Mouse (Mus musculus) stomach, embryonic 14.5 days (tissue): Measurements from ENCODE around the gene 1700056E22Rik. TPM values are rescaled to one million over a fixed set of nuclear protein-coding genes. Genes with fewer than 3 reads are reported as not detected.

Source experiments
- ATAC-seq: fragments of 200-750 bp; cut with Nextera tagmentation; 2 replicates; pipeline ENCODE4 v1.8.0; 2017; ENCODE audit warnings: low read depth, moderate TSS enrichment; ENCODE audit not compliant: insufficient number of reproducible peaks, insufficient read depth, low FRiP score
- H3K27ac ChIP-seq: fragments of 300-500 bp; sonication (generic); 2 replicates; pipeline ENCODE4 v1.5.1; 2014; ENCODE audit warnings: mild to moderate bottlenecking, low read length, moderate library complexity, mixed read lengths
- H3K27me3 ChIP-seq: fragments of 300-500 bp; sonication (generic); 2 replicates; pipeline ENCODE4 v1.6.1; 2014; ENCODE audit warnings: low read length, control low read depth, mixed read lengths; ENCODE audit not compliant: control insufficient read depth, insufficient read depth
- H3K36me3 ChIP-seq: fragments of 300-500 bp; sonication (generic); 2 replicates; pipeline ENCODE4 v1.6.1; 2014; ENCODE audit warnings: mild to moderate bottlenecking, control low read depth, low read length, moderate library complexity, mixed read lengths; ENCODE audit not compliant: control insufficient read depth, insufficient read depth
- H3K4me1 ChIP-seq: fragments of 300-500 bp; sonication (generic); 2 replicates; pipeline ENCODE4 v1.6.1; 2014; ENCODE audit warnings: low read length, control low read depth, mixed read lengths; ENCODE audit not compliant: control insufficient read depth, insufficient read depth
- H3K4me2 ChIP-seq: fragments of 300-500 bp; sonication (generic); replicated peaks from 2 replicates; pipeline ENCODE4 v1.6.1; 2014; ENCODE audit warnings: low read depth, low read length, control low read depth
- H3K4me3 ChIP-seq: fragments of 300-500 bp; sonication (generic); 2 replicates; pipeline ENCODE4 v1.5.1; 2014; ENCODE audit warnings: low read depth, low read length, control low read depth
- H3K9ac ChIP-seq: fragments of 300-500 bp; sonication (generic); replicated peaks from 2 replicates; pipeline ENCODE4 v1.6.1; 2014; ENCODE audit warnings: low read depth, mild to moderate bottlenecking, control low read depth, low read length, moderate library complexity, mixed read lengths
- H3K9me3 ChIP-seq: fragments of 300-500 bp; sonication (generic); 2 replicates; pipeline ENCODE4 v1.6.1; 2016; ENCODE audit warnings: low read depth, low read length, control low read depth; ENCODE audit not compliant: control insufficient read depth
- WGBS: fragments of 180-500 bp; shearing (Covaris S2); extraction: QIAGEN DNeasy Blood & Tissue Kit; methylation state at CpG from one replicate; pipeline ENCODE4 v1.1.7; 2014; 5-methylcytosine and 5-hydroxymethylcytosine counted together
- polyA plus RNA-seq: library from polyadenylated mRNA; unstranded; fragments of >200 nt; fragmentation: Nextera tagmentation; extraction: Ambion mirVana; gene quantifications from 2 replicates; pipeline ENCODE4 v1.2.1, GENCODE M21; 2014

Gene 1700056E22Rik
- polyA plus RNA-seq, 1 experiment from 2014 or later = 0.61 TPM

- H3K9me3 ChIP-seq = no peaks in the 10 kb centered on the region
- no peak overlapping the region for H3K4me3 ChIP-seq
- H3K27me3 ChIP-seq = no peaks in the 10 kb centered on the region
- ATAC-seq = no peak
- no peaks in the 10 kb centered on the region for H3K4me1 ChIP-seq
- H3K36me3 ChIP-seq = no peaks in the 10 kb centered on the region
- no peak overlapping the region for H3K9ac ChIP-seq
- H3K4me2 ChIP-seq = no peak overlapping the region
- no peak overlapping the region for H3K27ac ChIP-seq
Measured at GRCm38 (mm10) chr1:184006086-184006485, 28.0 kb downstream of the 1700056E22Rik start.

- no peak overlapping the region for H3K9ac ChIP-seq
- H3K36me3 ChIP-seq = no peaks in the 10 kb centered on the region
- H3K4me3 ChIP-seq = no peak overlapping the region
- H3K27ac ChIP-seq = no peak overlapping the region
- H3K9me3 ChIP-seq = no peaks in the 10 kb centered on the region
- no peak overlapping the region for H3K4me2 ChIP-seq
- H3K27me3 ChIP-seq = no peaks in the 10 kb centered on the region
- ATAC-seq = no peak
- 55% methylated on average over 6 of the region's 6 CpGs for WGBS
- no peaks in the 10 kb centered on the region for H3K4me1 ChIP-seq
Measured at GRCm38 (mm10) chr1:184005315-184006058, 28.6 kb downstream of the 1700056E22Rik start.

GRCm38 (mm10) chr1:184004311-184004710, 29.8 kb downstream of the 1700056E22Rik start:
- Histone ChIP-seq H3K4me2 (no peak overlapping the region), H3K4me3 (no peak overlapping the region), H3K36me3 (no peaks in the 10 kb centered on the region), H3K9ac (no peak overlapping the region), H3K4me1 (no peaks in the 10 kb centered on the region), H3K27ac (no peak overlapping the region), H3K27me3 (no peaks in the 10 kb centered on the region), H3K9me3 (no peaks in the 10 kb centered on the region)
- 36% methylated on average over 2 of the region's 2 CpGs for WGBS
- ATAC-seq = no peak

- 85% methylated on average over 2 of the region's 2 CpGs for WGBS
- Histone ChIP-seq H3K27me3 (no peaks in the 10 kb centered on the region), H3K9ac (no peak overlapping the region), H3K4me3 (no peak overlapping the region), H3K27ac (no peak overlapping the region), H3K36me3 (no peaks in the 10 kb centered on the region), H3K4me1 (no peaks in the 10 kb centered on the region), H3K9me3 (no peaks in the 10 kb centered on the region), H3K4me2 (no peak overlapping the region)
- no peak for ATAC-seq
Measured at GRCm38 (mm10) chr1:184002470-184002869, 31.6 kb downstream of the 1700056E22Rik start.

GRCm38 (mm10) chr1:183997207-183997606, 36.9 kb downstream of the 1700056E22Rik start:
- ATAC-seq = no peak
- Histone ChIP-seq H3K9me3 (no peaks in the 10 kb centered on the region), H3K4me1 (no peaks in the 10 kb centered on the region), H3K36me3 (no peaks in the 10 kb centered on the region), H3K4me3 (no peak overlapping the region), H3K4me2 (no peak overlapping the region), H3K27ac (no peak overlapping the region), H3K9ac (no peak overlapping the region), H3K27me3 (no peaks in the 10 kb centered on the region)
- WGBS = 63% methylated on average over 2 of the region's 2 CpGs

- no peak for ATAC-seq
- 90% methylated on average over 2 of the region's 2 CpGs for WGBS
Measured at GRCm38 (mm10) chr1:183991921-183992320, 42.2 kb downstream of the 1700056E22Rik start.

GRCm38 (mm10) chr1:183987711-183988245, 46.3 kb downstream of the 1700056E22Rik start:
- WGBS = 84% methylated on average over 7 of the region's 7 CpGs
- no peak for ATAC-seq

More at GRCm38 (mm10) chr1:183991921-183992320, 42.2 kb downstream of the 1700056E22Rik start:
- Histone ChIP-seq H3K9ac (no peak overlapping the region), H3K4me3 (no peak overlapping the region), H3K9me3 (no peaks in the 10 kb centered on the region), H3K4me1 (no peaks in the 10 kb centered on the region), H3K27me3 (no peaks in the 10 kb centered on the region), H3K27ac (no peak overlapping the region), H3K36me3 (no peaks in the 10 kb centered on the region), H3K4me2 (no peak overlapping the region)

More at GRCm38 (mm10) chr1:183987711-183988245, 46.3 kb downstream of the 1700056E22Rik start:
- Histone ChIP-seq H3K4me2 (no peak overlapping the region), H3K9ac (no peak overlapping the region), H3K27me3 (no peaks in the 10 kb centered on the region), H3K9me3 (no peaks in the 10 kb centered on the region), H3K27ac (no peak overlapping the region), H3K36me3 (no peaks in the 10 kb centered on the region), H3K4me3 (no peak overlapping the region), H3K4me1 (no peaks in the 10 kb centered on the region)
